Mouse (Mus musculus): Measurements from ENCODE around the gene Fam129a. TPM values are rescaled to one million over a fixed set of nuclear protein-coding genes. Genes with fewer than 3 reads are reported as not detected.

Fam129a gene
- polyA plus RNA-seq, 1 experiment, result 112 TPM

GRCm38 (mm10) chr1:151696751-151697150 is 125.8 kb downstream of the Fam129a start:
- DNase-seq (ENCODE audit: low spot score), result no peak

GRCm38 (mm10) chr1:151697901-151698641 is 127.1 kb downstream of the Fam129a start:
- DNase-seq (ENCODE audit: low spot score), result no peak

GRCm38 (mm10) chr1:151699363-151699762 is 128.4 kb downstream of the Fam129a start:
- DNase-seq (ENCODE audit: low spot score), result no peak

- no peak for DNase-seq (ENCODE audit: low spot score)
Observed at GRCm38 (mm10) chr1:151702816-151703215, 131.8 kb downstream of the Fam129a start.

- no peak for DNase-seq (ENCODE audit: low spot score)
Observed at GRCm38 (mm10) chr1:151705723-151706396, 134.9 kb downstream of the Fam129a start.

GRCm38 (mm10) chr1:151706397-151706752 is 135.4 kb downstream of the Fam129a start:
- no peak for DNase-seq (ENCODE audit: low spot score)

- DNase-seq (ENCODE audit: low spot score), result no peak
Observed at GRCm38 (mm10) chr1:151708966-151709733, 138.2 kb downstream of the Fam129a start.

- no peak for DNase-seq (ENCODE audit: low spot score)
Observed at GRCm38 (mm10) chr1:151709734-151710022, 138.7 kb downstream of the Fam129a start.

- DNase-seq (ENCODE audit: low spot score), result no peak
Observed at GRCm38 (mm10) chr1:151710424-151711055, 139.6 kb downstream of the Fam129a start.

- no peak for DNase-seq (ENCODE audit: low spot score)
Observed at GRCm38 (mm10) chr1:151711062-151711461, 140.1 kb downstream of the Fam129a start.

GRCm38 (mm10) chr1:151712664-151713063 is 141.7 kb downstream of the Fam129a start:
- DNase-seq (ENCODE audit: low spot score), result no peak

GRCm38 (mm10) chr1:151713622-151714021 is 142.6 kb downstream of the Fam129a start:
- no peak for DNase-seq (ENCODE audit: low spot score)

GRCm38 (mm10) chr1:151716024-151716710 is 145.2 kb downstream of the Fam129a start:
- no peak for DNase-seq (ENCODE audit: low spot score)

- DNase-seq (ENCODE audit: low spot score), result no peak
Observed at GRCm38 (mm10) chr1:151717624-151718023, 146.6 kb downstream of the Fam129a start.

GRCm38 (mm10) chr1:151718575-151718974 is 147.6 kb downstream of the Fam129a start:
- DNase-seq (ENCODE audit: low spot score), result no peak

GRCm38 (mm10) chr1:151719911-151720310 is 148.9 kb downstream of the Fam129a start:
- DNase-seq (ENCODE audit: low spot score), result no peak

- no peak for DNase-seq (ENCODE audit: low spot score)
Observed at GRCm38 (mm10) chr1:151720566-151720965, 149.6 kb downstream of the Fam129a start.

GRCm38 (mm10) chr1:151721357-151721983 is 150.5 kb downstream of the Fam129a start:
- no peak for DNase-seq (ENCODE audit: low spot score)

- no peak for DNase-seq (ENCODE audit: low spot score)
Observed at GRCm38 (mm10) chr1:151723771-151724170, 152.8 kb downstream of the Fam129a start.

- DNase-seq (ENCODE audit: low spot score), result no peak
Observed at GRCm38 (mm10) chr1:151725590-151725989, 154.6 kb downstream of the Fam129a start.

- no peak for DNase-seq (ENCODE audit: low spot score)
Observed at GRCm38 (mm10) chr1:151726358-151726757, 155.4 kb downstream of the Fam129a start.

Measured in urinary bladder, adult 2 months (tissue).